Mouse (Mus musculus): ENCODE results near the gene Sez6l2.

The Sez6l2 gene

GRCm38 (mm10) chr7:126955125-126955524 lies 4.8 kb downstream of the Sez6l2 start:
- intact Hi-C loops (cut with DNase I), result no loop called here

- intact Hi-C loops (cut with DNase I), result no loop called here
Observed at GRCm38 (mm10) chr7:126959780-126960179, 9.4 kb downstream of the Sez6l2 start.

GRCm38 (mm10) chr7:126961095-126961494 lies 10.7 kb downstream of the Sez6l2 start:
- intact Hi-C loops (cut with DNase I), result no loop called here

GRCm38 (mm10) chr7:126961965-126962364 lies 11.6 kb downstream of the Sez6l2 start:
- intact Hi-C loops (cut with DNase I), result no loop called here

GRCm38 (mm10) chr7:126963548-126964286 lies 13.4 kb downstream of the Sez6l2 start:
- intact Hi-C loops (cut with DNase I), result no loop called here

- intact Hi-C loops (cut with DNase I), result no loop called here
Observed at GRCm38 (mm10) chr7:126965568-126965967, 15.2 kb downstream of the Sez6l2 start.

- intact Hi-C loops (cut with DNase I), result no loop called here
Observed at GRCm38 (mm10) chr7:126967361-126967760, 17.0 kb downstream of the Sez6l2 start.

GRCm38 (mm10) chr7:126975493-126975892 lies 25.1 kb downstream of the Sez6l2 start:
- intact Hi-C loops (cut with DNase I), result loop anchor here (5.0 kb wide), 1 partner anchor 37 kb away; the partner anchor contains the start of gene Mvp

GRCm38 (mm10) chr7:126975893-126975949 lies 25.4 kb downstream of the Sez6l2 start, which contains the start of gene Cdipt:
Cdipt (plus strand) TSS chr7:126975914.
- intact Hi-C loops (cut with DNase I), result loop anchor here (5.0 kb wide), 1 partner anchor 37 kb away; the partner anchor contains the start of gene Mvp

GRCm38 (mm10) chr7:126975950-126976866 lies 25.8 kb downstream of the Sez6l2 start, which contains the start of gene Cdiptos:
Cdiptos (minus strand) TSS chr7:126976098.
- intact Hi-C loops (cut with DNase I), result loop anchor here (5.0 kb wide), 1 partner anchor 36 kb away; the partner anchor contains the start of gene Mvp

- intact Hi-C loops (cut with DNase I), result loop anchor here (5.0 kb wide), 1 partner anchor 35 kb away; the partner anchor contains the start of gene Mvp
Observed at GRCm38 (mm10) chr7:126976878-126977459, 26.6 kb downstream of the Sez6l2 start.

GRCm38 (mm10) chr7:126978841-126979240 lies 28.5 kb downstream of the Sez6l2 start:
- intact Hi-C loops (cut with DNase I), result loop anchor here (5.0 kb wide), 1 partner anchor 33 kb away; the partner anchor contains the start of gene Mvp

- intact Hi-C loops (cut with DNase I), result no loop called here
Observed at GRCm38 (mm10) chr7:126981601-126982000, 31.2 kb downstream of the Sez6l2 start.

GRCm38 (mm10) chr7:126982054-126982453 lies 31.7 kb downstream of the Sez6l2 start:
- intact Hi-C loops (cut with DNase I), result no loop called here

GRCm38 (mm10) chr7:126983113-126983512 lies 32.8 kb downstream of the Sez6l2 start:
- intact Hi-C loops (cut with DNase I), result no loop called here

GRCm38 (mm10) chr7:126984667-126985444 lies 34.5 kb downstream of the Sez6l2 start:
- intact Hi-C loops (cut with DNase I), result no loop called here

- intact Hi-C loops (cut with DNase I), result no loop called here
Observed at GRCm38 (mm10) chr7:126986319-126986718, 36.0 kb downstream of the Sez6l2 start.

GRCm38 (mm10) chr7:126988816-126989215 lies 38.5 kb downstream of the Sez6l2 start:
- intact Hi-C loops (cut with DNase I), result no loop called here

GRCm38 (mm10) chr7:126996449-126996848 lies 46.1 kb downstream of the Sez6l2 start:
- intact Hi-C loops (cut with DNase I), result no loop called here

- intact Hi-C loops (cut with DNase I), result no loop called here
Observed at GRCm38 (mm10) chr7:126999568-126999967, 49.2 kb downstream of the Sez6l2 start.

GRCm38 (mm10) chr7:127003620-127004019 lies 53.3 kb downstream of the Sez6l2 start:
- intact Hi-C loops (cut with DNase I), result no loop called here
